Mouse (Mus musculus): Measurements from ENCODE around the gene Timp4.

- TF ChIP-seq CTCF (IDR thresholded peaks at IDR 0.05), result no peak
- TF ChIP-seq EP300 (IDR thresholded peaks at IDR 0.05), result no peak
Measured at GRCm38 (mm10) chr6:115239335-115239734, 12.7 kb downstream of the Timp4 start.

Measured in lung, postnatal 0 days (tissue).